In genomic region chr1:72014580-72014979, GRCm38 (mm10) we compare ENCODE assay signal across 12 mouse cellular contexts.
DNase-seq lines count a peak whose midpoint lies in the region; ATAC-seq lines count a peak whose summit lies in the region.
"Had no signal": no experiment of that assay in that cellular context is flagged by ENCODE, and none has a peak within 500 bp of the region (broad histone marks: within the 10 kb centered on the region; RNA-seq: fewer than 3 reads in every experiment).

No protein-coding gene starts in this region.

- WGBS in midbrain, embryonic 10.5 days: 89% methylated on average over 2 of the region's 2 CpGs

- ATAC-seq in common myeloid progenitor, adult 5-6 weeks (replicated peaks; ENCODE audit: low read depth, poor library complexity, severe bottlenecking): peak; percentile 42
- ATAC-seq: midbrain, embryonic 13.5 days had no signal

- H3K27ac ChIP-seq in midbrain, embryonic 10.5 days (replicated peaks): no peak overlapping the region
- H3K27ac ChIP-seq: layer of hippocampus, adult 2 months; midbrain, embryonic 13.5 days had no signal

- no peaks in the 10 kb centered on the region for H3K9me3 ChIP-seq in midbrain, embryonic 10.5 days (replicated peaks)
- H3K9me3 ChIP-seq: G1E; midbrain, embryonic 13.5 days had no signal

- peaks cover 5% of the 10 kb centered on the region for H3K4me1 ChIP-seq in midbrain, embryonic 10.5 days
- H3K4me1 ChIP-seq: midbrain, embryonic 13.5 days had no signal

- no peaks in the 10 kb centered on the region for H3K36me3 ChIP-seq in midbrain, embryonic 10.5 days
- H3K36me3 ChIP-seq: G1E; midbrain, embryonic 13.5 days had no signal

- no peak overlapping the region for H3K4me3 ChIP-seq in midbrain, embryonic 10.5 days
- H3K4me3 ChIP-seq: layer of hippocampus, adult 2 months; midbrain, embryonic 13.5 days had no signal

- DNase-seq in heart, adult 18-20 months: peak; percentile 34 to 68
- peak; percentile 23 to 24 for DNase-seq in heart, postnatal 36 days
- DNase-seq in kidney, postnatal 36 days: peak; percentile 48 to 66
- no peak for DNase-seq in ovary, adult 18-20 months (ENCODE audit: low spot score)
- DNase-seq in thymus, postnatal 36 days: no peak
- no peak for DNase-seq in midbrain, embryonic 10.5 days (ENCODE audit: low spot score)
- DNase-seq in gastrocnemius, postnatal 36 days: no peak
- DNase-seq: cerebellum, postnatal 14 days had no signal

- no peaks in the 10 kb centered on the region for H3K27me3 ChIP-seq in midbrain, embryonic 10.5 days (ENCODE audit: low read depth, poor library complexity, severe bottlenecking)
- H3K27me3 ChIP-seq: midbrain, embryonic 13.5 days had no signal

- intact Hi-C loops in heart, postnatal 36 days (cut with DNase I): no loop called here
- intact Hi-C loops in gastrocnemius, postnatal 36 days (cut with DNase I): no loop called here

Comparison
In these comparisons a context has a peak if more than half of its experiments do, and no peak if none do; other contexts are left out.
1. DNase-seq: peak in heart, adult 18-20 months (2 of 2), heart, postnatal 36 days (2 of 2) and kidney, postnatal 36 days (2 of 2); none in ovary, adult 18-20 months (single experiment), thymus, postnatal 36 days (0 of 2), midbrain, embryonic 10.5 days (single experiment) and gastrocnemius, postnatal 36 days (0 of 2).